Mouse (Mus musculus): Measurements from ENCODE around the gene Srbd1.

Srbd1 gene

DNA sequence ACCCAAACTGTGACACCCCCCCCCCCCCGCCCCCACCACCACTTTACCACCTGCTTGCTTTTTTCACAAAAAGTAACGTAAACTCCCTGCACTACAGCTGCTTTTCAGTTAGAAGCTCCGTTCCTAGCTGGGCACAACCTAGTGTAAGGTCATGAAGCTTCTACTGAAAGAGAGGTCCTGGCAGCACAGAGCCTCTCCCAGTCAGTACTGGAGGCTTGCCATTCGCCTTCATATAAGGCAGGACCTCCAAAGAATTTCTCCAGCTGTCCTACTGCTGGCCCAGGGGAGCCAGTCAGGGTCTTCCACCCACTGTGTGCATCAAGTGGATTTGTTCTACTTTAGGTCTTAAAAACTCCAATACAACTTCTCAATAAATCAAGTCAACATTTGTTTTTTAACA lies 149.9 kb downstream of the Srbd1 start:
- in situ Hi-C loops (cut with MboI; ENCODE audit: low sequenced_read_pairs) = no loop called here

DNA sequence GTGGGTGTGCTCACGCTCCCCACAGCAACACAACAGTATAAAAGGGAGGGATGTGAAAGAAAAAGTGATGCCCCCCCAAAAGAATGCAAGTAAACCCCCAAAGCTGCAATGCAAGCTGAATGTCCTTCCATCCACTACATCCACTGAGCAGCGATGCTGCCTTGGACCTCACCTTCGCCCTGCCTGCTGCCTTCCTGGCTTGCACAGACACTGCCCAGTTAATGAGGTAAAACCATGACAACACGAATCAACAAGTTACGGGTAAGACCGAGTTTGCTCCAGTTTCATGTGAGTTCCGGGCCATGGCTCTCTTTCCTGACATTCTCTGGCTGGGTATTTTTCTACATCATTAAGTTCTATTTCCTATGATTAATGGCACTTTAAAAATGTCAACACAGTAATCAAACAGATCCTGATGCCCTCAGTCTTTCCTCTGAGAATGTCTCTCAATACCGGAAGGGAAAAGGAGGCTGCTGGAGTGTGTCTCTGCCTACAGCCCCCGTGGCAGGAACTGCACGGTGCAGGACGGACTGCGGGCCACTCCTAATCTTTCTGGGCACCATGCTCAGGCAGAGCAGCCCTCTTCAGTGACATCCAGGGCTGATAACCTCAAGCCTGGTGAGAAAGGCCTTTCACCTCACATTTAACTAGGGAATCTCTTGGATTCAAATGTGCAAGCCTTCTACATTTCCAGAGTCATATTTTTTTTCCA lies 155.8 kb downstream of the Srbd1 start:
- in situ Hi-C loops (cut with MboI; ENCODE audit: low sequenced_read_pairs) = no loop called here

DNA sequence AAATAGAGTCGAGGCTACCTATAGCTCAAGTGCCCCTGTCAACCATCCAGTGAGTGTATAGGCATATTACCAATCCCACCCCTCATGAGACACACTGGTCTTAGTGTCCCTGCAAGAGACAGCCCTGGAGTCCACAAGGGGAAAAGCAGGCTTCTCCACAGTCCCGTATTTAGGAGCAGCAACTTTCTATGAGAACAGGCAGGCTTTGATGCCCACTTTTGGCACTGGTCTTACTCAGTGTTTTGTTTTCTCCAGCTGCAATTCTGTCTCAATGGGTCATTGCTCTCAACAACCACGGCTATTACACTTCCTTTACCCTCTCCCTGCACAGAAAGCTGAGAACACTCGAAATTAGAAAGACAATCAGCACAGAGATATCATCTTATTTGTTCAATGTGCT lies 157.4 kb downstream of the Srbd1 start:
- in situ Hi-C loops (cut with MboI; ENCODE audit: low sequenced_read_pairs) = no loop called here

DNA sequence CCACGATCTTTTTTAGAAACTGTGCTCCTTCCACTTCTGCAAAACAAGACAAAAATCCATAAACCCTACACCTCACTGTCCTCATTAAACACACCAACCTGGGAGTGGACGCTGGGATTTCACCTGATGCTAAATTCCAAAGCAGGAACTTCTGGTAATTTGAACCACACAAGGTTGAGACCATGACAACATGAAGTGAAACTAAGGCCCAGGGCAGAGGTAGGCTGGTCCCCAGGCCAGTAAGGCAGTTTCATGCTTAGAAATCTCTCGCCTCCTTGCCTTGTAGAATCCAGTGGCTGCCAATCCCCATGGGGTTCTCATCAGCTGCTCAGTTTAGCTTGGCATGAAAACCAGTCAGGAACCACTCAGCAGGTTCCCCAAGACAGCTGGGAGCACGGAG lies 158.4 kb downstream of the Srbd1 start:
- in situ Hi-C loops (cut with MboI; ENCODE audit: low sequenced_read_pairs) = no loop called here

DNA sequence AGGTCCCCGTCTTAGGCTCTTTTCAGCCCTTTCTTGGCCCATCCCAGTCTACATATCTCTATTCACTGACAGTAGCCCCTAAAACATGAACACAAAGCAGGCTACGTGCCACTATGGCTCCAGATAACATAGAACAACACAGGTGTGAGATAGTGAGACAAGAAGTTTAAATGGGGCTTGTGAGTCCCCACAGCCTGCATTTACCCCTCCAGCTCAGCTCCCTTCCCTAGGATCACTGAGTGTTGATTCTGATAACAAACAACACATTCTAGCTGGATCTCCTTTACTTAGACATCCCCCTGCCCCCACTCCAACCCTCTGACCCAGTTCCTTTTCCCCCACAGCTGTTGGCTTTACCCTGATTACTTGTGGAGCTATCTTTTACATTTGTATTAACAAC lies 158.8 kb downstream of the Srbd1 start:
- in situ Hi-C loops (cut with MboI; ENCODE audit: low sequenced_read_pairs) = no loop called here

DNA sequence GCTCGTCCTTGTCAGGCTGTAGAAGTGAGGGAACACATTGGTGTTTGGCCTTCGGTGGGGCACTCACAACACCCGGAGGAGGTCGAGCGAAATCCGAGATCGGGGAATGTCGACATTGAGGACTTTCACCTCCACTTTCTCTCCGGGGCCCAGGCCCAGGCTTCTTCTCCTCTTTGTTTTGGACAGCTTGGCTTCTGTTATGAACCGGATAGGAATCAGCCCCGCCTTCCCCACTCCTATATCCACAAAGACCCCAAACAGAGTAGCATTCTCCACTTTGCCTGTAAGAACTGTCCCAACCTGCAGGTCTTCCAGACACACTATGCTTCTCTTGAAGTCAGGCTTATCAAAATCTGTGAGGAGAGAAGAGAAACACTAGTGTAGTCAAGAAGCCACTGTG lies 159.8 kb downstream of the Srbd1 start:
- in situ Hi-C loops (cut with MboI; ENCODE audit: low sequenced_read_pairs) = no loop called here

DNA sequence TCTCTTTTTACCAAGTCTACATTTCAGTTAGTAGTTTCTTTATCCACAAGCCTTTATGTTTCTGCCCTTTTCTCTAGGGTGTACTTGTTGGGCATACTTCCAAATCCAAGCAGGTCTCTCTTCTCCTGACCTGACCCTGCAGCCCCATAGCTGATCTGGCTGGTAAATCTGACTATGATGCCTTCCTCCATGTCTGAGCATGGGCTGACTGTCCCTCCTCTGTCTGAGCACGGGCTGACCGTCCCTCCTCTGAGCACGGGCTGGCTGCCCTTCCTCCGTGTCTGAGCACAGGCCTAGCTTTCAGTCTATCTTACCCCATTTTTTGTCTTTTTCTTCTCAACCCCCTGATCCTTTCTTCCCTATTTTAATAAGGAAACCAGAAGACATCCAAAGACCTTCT lies 162.7 kb downstream of the Srbd1 start:
- in situ Hi-C loops (cut with MboI; ENCODE audit: low sequenced_read_pairs) = no loop called here

DNA sequence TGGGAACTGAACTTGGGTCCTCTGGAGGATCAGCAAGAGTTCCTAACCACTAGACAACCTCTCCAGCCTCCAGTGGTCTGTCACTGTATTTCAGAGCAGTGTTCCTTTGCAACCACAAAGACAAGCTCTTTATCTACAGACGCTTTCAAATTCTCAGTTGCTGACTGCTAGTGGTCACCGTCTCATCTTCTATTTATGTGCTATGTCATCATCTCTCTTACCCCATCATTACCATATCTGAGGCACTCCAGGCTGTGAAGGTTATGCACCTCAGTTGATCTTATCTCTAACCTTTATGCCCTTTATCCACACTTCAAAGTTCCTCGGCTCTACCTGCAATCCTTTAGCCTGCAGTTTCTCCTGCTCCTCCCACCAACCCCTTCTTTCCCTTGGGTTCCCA lies 163.1 kb downstream of the Srbd1 start:
- in situ Hi-C loops (cut with MboI; ENCODE audit: low sequenced_read_pairs) = no loop called here

DNA sequence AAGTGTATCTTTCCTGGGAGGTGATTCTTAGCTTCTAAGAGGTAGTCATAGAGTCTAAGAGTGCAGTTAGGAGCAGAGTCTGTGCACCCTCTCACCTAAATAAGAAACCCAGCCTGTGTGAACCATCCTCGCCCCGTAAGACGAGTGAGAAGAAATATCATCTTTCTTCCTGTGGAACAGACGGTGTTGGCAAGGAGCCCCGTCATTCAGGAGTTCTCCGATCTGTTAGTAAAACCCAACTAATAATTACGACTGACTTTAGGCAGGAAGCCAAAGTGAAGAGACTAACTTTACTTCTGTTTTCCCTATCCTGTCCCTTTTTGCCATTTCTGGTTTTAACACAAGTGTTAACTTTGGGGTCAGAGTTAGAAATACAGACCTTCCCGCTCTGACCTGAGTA lies 166.1 kb downstream of the Srbd1 start:
- in situ Hi-C loops (cut with MboI; ENCODE audit: low sequenced_read_pairs) = no loop called here

DNA sequence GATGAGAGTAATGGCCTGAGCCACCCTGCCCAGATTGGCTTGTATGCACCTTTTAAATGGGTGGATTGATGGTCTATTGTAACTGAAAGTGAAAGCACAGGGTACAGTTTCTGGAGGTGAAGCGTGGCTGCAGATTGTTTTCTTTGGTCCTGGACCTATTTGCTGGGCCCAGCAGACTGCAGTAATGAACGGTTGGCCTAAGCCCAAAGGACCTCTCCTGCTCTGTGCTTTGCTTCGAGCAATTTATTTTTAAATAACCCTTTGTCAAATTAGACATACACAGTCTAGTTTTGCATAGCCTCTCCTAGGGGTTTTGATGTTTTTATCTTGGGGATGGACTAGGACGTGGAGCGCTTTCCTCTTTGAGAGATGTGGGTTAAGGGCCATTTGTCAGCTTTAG lies 169.9 kb downstream of the Srbd1 start:
- in situ Hi-C loops (cut with MboI; ENCODE audit: low sequenced_read_pairs) = no loop called here

DNA sequence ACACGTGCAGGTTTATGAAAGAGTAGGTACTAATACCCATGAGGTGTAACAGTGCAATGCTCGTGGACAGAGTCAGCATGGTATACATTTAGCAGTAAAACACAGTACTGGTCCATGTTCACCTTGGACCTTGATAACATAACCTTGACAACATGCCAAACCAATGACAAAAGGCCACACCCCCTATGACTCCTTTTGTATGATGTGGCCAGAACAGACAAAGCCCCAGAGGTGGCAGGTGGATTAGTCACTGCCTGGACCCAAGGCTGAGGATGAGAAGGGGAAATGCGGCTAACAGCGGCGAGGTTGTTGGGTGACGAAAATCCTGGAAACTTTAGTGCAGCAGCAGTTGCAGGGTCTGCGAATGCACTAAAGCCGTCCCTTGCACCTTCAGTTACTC lies 170.4 kb downstream of the Srbd1 start:
- in situ Hi-C loops (cut with MboI; ENCODE audit: low sequenced_read_pairs) = no loop called here

DNA sequence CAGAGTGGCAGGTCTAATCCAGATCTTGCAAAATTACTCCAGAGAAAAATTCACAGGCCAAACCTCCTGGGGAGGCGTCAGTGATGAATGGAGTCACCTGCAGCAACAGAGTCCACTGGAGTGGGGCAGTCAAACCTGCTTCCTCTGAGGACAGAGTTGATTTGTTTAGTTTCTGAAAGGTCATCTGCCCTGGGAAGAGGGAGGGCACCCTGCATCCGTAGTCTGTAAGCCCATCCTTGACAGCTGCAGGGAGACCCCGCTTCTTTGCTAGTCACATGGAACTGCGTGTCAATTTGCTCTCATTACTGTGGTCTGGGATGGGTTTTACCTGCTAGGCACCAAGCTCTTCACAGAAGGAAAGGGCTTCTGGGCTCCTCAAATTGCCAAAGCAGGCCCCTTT lies 173.9 kb downstream of the Srbd1 start:
- in situ Hi-C loops (cut with MboI; ENCODE audit: low sequenced_read_pairs) = no loop called here

DNA sequence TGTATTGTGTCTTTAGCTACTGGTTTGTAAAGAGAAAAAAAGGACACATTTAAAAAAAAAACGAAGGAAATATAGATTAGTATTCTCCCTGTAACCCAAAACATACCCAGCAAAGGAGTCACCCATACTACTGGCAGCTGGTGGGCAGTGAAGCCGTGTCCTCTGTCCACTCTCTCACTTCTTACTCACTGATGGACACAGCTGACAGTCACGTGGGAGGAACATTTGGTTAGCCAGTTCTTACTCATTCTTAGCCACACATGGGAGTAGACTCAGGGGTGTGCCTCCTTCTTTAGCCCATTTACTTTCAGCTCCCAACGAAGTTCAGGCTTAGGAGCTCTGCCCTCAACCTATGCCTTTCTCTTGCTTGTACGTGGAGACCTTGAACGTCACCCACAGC lies 183.3 kb downstream of the Srbd1 start:
- in situ Hi-C loops (cut with MboI; ENCODE audit: low sequenced_read_pairs) = no loop called here

DNA sequence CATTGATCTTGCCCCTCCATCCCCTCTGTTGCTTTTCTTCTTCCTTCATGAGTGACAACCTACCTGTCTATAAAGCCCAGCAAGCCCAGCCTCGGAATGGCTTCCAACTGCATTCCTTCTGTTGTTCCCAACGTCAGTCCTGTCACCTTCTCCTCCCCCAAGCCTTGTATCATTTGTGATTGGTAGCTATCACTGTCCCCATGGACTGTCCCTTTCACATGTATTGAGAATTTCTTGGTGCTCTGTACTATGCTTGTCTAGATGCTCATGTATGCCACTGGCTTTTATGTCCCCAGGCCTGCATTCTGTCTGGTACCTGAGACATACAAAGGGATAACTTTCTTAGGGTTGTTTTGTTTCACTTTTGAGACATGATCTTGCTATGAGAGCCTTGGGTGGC lies 193.2 kb downstream of the Srbd1 start:
- in situ Hi-C loops (cut with MboI; ENCODE audit: low sequenced_read_pairs) = no loop called here

DNA sequence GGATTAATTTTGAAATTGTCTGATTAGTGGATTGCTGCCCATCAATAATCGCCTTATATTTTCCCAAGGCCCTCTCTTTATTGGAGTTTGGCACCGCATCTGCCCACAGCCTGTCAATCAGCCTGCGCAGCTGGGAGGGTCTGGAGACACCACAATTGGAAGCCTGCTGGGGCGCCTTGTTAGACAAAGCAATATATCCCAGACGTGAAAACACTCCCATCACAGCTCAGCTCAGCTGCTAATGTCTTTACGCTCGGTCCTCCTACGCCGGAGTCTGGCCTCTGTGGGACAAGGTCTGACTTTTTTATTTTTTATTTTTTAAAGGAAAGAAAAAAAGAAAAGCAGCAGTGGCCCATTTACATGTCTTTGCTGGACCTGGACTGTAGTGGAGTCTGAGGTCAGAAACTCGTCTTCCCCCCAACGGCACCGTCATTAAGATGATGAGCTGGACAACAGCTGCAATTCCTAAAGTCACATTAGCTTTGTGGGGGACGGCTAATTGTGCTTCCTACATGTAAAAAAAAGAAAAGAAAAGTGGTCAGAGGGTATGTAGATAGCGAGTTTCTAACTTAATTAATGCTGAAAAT lies 195.0 kb downstream of the Srbd1 start:
- in situ Hi-C loops (cut with MboI; ENCODE audit: low sequenced_read_pairs) = no loop called here

DNA sequence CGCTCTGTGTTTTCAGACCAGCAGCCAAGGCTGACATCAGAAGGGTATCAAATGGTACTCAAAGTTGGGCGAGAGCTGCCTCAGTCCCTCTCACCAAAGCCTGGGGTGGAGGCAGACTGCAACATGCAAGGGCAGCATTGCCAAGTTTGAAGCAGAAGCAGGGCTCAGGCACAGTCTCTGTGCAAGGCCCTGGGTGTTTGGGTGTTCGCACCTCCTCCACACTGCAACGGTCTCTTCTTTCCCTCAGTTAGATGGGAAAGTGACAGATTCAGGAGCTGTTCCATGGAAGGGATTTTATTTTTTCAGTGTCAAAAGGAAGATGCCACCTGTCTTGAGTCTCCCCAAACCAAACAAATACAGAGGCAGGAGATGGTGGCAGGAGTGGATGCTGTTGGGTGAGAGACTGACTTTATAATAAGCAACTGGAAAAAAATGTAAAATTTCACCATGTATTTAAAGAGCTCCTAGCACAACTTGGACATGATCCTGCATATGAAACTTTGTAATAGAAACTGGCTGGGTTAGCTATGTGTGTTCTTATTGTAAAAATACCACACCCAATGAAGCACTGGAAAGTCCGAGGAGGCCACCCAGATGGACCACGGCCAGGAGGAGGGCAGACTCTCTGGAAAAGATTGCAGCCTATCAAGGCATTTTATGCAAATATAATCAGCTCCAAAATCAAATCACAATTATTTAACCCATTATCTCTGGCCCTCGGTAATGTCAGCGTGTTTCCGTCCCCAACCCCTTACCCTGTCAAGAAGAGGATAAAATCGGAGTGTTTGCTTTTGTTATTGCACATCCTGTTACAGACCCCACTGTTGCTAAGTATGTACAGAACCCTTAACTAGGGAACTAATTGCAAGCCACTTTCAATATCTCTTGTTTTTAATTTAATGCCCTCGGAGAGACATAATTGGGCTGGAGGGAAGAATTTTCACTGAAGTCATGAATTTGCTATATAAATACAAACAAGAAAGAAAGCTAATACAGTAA lies 195.8 kb downstream of the Srbd1 start:
- in situ Hi-C loops (cut with MboI; ENCODE audit: low sequenced_read_pairs) = no loop called here

DNA sequence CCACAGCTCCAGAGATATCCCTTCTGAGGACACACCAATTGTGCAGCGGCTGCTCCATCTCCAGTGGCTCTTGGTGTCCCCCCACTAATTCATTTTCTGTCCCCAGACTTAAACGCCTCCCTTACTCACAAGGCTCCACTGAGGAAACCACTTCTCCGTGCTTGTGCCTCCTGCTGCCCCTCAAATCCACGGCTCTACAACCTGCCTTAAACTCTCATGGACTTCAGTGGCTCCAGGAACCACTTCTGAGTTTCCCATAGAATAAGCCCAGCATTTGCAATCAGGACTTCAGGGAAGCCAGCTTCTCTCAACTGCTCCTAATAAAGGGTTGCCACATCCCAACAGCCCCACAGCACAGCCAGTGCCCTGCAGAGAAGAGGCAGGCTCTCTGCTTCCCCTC lies 200.2 kb downstream of the Srbd1 start:
- in situ Hi-C loops (cut with MboI; ENCODE audit: low sequenced_read_pairs) = no loop called here

DNA sequence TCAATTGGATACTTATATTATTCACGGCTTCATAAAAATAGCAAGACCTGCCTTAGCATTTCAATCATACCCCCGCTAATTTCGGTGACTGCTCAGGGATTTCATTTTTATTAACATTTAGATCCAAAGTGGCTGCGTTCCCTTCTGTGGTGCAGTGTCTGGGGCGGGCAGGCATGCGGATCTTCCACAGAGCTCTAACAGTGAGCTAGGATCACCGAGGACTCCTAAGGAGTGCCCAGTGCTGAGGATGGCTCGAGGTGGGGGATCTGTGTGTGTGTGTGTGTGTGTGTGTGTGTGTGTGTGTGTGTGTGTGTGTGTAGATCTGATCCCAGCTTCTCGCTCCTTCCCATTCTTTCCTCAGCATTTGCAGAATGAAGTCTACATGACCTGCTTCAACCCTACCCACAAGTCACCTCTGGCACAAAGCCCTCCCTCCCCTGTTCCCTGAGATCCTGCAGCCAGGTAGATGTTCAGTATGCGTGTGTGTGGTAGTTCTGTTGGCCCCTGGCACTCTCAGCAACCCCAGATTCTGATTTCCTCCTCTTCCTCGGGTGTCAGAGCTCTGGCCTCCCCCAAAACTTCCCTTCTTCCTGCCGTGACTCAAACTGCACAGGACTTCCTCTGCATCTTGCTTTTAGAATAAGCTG lies 200.9 kb downstream of the Srbd1 start:
- in situ Hi-C loops (cut with MboI; ENCODE audit: low sequenced_read_pairs) = no loop called here

DNA sequence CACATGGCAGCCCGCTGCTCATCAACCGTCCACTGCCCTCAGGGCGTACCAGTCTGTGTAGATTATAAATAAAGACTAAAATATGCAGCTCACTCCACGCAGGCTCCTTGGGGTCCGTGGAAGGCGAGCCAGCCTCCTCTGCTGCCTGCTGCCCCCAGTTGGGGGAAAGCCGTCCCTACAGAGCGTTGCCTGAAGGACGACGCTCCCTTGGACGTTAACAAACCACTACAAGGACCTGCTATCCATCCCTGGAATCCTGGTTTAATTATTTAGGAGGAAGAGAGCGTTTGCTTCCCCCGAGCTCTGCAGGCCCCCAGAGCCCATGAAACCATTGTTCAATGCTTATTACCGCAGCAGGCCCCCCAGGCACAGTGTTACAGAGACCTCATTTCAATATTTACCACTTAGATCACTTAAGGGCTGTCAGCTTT lies 201.4 kb downstream of the Srbd1 start:
- in situ Hi-C loops (cut with MboI; ENCODE audit: low sequenced_read_pairs) = no loop called here

DNA sequence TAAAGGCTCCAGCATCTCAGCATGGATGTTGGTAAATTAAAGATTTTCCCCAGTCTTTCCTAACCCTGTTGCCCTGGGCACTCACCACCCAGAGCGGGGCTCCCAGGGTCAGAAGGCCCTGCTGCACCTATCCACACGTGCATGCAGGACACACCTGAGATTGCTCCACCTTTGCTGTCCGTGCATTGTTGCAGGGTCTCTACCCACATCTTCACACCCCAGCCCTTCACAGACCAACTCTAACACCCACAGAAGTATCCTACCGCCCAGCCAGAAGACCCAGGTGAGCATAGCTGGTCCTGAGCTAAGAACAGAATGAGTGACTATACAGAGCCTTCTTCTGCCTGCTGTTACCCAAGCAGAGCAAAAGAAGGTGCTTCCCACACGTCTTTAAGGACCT lies 201.9 kb downstream of the Srbd1 start:
- in situ Hi-C loops (cut with MboI; ENCODE audit: low sequenced_read_pairs) = no loop called here

DNA sequence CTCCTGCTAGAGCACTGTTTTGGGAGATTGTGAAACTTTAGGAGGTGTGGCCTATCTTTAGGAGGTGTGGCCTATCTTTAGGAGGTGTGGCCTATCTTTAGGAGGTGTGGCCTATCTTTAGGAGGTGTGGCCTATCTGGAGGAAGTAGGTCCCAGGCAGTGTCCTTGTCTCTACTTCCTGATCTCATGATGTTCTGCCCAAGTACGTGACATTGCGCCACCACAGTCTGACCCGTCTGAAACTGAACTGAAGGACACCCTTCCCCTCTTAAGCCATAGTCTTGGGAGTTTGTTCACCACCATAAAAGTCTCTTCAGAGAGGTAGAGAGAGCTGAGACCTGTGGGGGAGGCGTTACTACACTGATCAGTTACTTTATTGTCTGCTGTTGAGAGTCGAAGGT lies 202.9 kb downstream of the Srbd1 start:
- in situ Hi-C loops (cut with MboI; ENCODE audit: low sequenced_read_pairs) = no loop called here

Data from CH12F3 (cell line).